Mouse (Mus musculus) liver, embryonic 18 days (tissue): ENCODE measurements around the gene Cryba2. TPM values are rescaled to one million over a fixed set of nuclear protein-coding genes. Genes with fewer than 3 reads are reported as not detected.

Experiments used
- polyA plus RNA-seq: library from polyadenylated mRNA; depleted of rRNA; stranded (reverse); fragments of >200 nt; gene quantifications from 2 replicates; pipeline ENCODE4 v1.2.3, GENCODE M21; 2012; rRNA removed

The Cryba2 gene
- polyA plus RNA-seq = not detected in 2 replicates

DNA sequence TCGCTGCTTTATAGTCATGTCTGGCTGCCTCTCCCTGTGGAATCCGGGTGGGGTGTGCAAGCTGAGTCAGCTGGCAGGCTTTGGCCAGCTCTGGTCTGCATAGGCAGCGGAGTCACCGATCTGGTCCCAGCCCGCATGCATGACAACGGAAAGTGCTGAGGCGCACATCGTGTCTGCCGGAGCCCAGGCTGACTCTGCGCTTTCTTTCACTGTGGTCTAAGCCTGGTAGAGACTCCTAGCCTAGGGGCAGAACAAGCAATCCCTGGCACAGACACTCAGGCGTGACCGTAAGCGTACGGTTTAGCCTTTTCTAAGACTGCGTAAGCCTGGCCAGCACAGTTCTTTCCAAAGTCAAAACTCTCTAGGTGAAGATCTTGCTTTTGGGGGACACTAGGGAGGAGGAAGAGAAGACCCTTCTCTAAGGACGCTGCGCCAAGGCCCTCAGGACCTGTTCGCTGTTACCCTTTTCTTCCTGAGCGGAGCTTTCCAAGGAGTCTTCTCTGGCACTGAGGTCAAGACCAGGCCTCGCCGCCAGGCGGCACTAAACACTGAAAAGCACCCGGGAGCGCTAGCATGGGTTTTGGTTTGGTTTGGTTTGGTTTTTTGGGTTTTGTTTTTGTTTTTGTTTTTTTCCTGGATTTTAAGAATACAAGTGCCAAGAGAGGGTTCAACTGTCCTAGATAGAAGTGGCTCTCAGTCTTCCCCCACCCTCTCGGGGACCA, at the start of gene Cryba2:
TSS of gene Cryba2 (minus strand) at position 10 of the 722 bp plus-strand sequence.

DNA sequence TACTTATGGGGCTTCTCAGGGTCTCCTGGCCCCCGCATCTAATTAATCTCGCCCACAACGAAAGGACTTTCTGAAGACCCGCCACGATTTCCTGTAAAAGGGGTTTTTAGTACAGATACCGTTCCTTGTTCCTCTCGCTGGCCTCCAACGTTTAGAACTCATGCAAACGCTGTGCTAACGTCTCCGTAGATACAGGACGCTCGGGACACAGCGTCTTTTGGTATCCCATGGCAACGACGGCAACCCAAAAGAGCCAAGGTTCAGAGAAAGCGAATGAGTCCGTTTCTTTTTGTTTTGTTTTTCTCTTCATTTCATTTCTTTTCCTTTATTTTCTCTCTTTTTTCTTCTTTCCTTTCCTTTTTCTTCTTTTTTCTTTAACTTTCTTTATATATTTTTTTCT, 42.5 kb upstream of the Cryba2 start, which contains the start of gene Cfap65:
TSS of gene Cfap65 (minus strand) at position 198 of the 400 bp plus-strand sequence.

DNA sequence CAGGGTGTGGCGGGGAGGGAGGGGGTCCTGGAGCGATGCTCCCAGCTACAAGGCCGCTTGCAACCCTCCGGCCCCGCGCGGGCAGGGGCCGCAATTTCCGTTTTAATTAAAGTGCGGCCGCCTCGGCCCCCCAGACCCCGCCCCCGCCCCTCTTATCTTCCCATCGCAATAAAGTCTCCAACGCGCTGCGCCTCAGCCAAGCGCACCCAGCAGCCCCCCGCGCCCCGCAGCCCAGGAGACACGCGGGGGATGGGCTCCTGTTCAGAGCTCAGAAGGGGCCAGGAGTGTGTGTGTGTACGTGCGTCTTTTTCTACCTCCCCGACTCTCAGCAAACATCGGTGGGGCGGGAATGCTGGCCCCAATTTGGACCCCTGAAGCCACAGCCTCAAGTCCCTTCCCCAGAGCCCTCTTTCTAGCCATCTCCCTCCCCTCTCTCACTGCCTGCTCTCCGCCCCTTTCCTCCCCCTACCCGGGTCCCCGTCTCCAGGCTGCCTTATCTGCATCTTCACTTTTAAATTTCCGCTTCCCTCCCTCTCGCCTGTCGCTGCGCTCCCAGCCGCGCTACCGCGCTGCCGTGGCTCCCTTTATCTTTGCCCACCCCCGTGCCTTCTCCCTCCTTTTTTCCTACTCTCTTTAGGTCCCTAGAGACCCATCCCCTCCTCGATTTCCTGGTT, 7.4 kb downstream of the Cryba2 start, which contains the start of gene Fev:
TSS of gene Fev (minus strand) at position 51 of the 674 bp plus-strand sequence.

DNA sequence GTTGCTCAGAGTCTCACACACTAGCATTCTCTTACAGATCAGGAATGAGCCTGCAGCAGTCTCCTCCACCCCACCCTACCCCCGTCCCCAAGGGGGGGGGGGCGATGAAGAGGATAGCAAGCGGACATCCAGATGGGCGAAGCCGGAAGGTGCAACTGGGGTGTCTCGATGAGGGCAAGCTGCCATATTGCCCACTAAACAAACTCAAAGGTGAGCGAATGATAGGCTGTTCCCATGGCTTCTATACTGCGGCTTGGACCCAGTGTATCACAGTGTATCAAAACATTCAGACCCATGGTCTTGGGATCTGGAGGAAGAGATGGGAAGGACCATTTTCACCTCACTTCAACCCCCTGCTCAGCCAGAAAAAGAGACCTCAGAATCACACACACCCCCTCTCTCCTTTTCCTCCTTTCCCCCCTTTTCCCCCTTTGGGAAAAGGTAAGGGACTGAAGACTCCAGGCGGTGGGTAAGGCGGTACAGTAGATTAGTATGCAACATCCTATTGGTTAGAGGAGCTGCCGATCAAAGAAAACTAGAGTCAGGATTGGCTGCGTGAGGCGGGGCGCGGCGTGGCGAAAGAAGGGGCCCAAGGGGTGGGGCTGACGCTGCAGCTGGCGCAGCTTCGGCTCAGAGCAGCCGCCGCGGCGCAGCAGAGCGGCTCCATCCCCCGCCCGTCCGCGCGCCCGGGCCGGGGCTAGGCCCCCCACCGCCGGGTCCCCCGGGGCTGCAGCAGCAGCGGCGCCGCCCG, 38.5 kb downstream of the Cryba2 start, which contains the start of gene Cdk5r2:
TSS of gene Cdk5r2 (plus strand) at position 629 of the 751 bp plus-strand sequence.

Other genes starting within 250 kb of the Cryba2 start
- 5.8 and 6.6 TPM in 2 replicates for gene Ttll4, start 231.4 kb downstream of the Cryba2 start, polyA plus RNA-seq
- gene Cyp27a1, start 179.6 kb downstream of the Cryba2 start, polyA plus RNA-seq = 30.0 and 34.2 TPM in 2 replicates
- 0.12 and 0.22 TPM in 2 replicates for gene Prkag3, start 143.9 kb downstream of the Cryba2 start, polyA plus RNA-seq
- 0.06 and 0.07 TPM in 2 replicates for gene Wnt6, start 121.3 kb downstream of the Cryba2 start, polyA plus RNA-seq
- not detected in 2 replicates for gene Wnt10a, start 101.6 kb downstream of the Cryba2 start, polyA plus RNA-seq
- 0.01 TPM in 1 of 2 replicates, not detected in the other for gene Cdk5r2, start 38.2 kb downstream of the Cryba2 start, polyA plus RNA-seq
- 0.02 TPM in 1 of 2 replicates, not detected in the other for gene Fev, start 7.7 kb downstream of the Cryba2 start, polyA plus RNA-seq
- gene Cfap65, start 42.5 kb upstream of the Cryba2 start, polyA plus RNA-seq = not detected in 2 replicates
- gene Ihh, start 58.5 kb upstream of the Cryba2 start, polyA plus RNA-seq = 7.8 and 8.2 TPM in 2 replicates
- gene Nhej1, start 232.1 kb upstream of the Cryba2 start, polyA plus RNA-seq = 2.2 and 2.3 TPM in 2 replicates
- 1.2 TPM in 2 replicates for gene Slc23a3, start 240.7 kb upstream of the Cryba2 start, polyA plus RNA-seq
- gene Cnppd1, start 249.6 kb upstream of the Cryba2 start, polyA plus RNA-seq = 26.9 and 31.0 TPM in 2 replicates
- 50.7 and 54.5 TPM in 2 replicates for gene Retreg2, start 249.6 kb upstream of the Cryba2 start, polyA plus RNA-seq